Mouse (Mus musculus): ENCODE data around the gene Sesn2.

GRCm38 (mm10) chr4:132527917-132528522 lies 17.7 kb upstream of the Sesn2 start:
- TF ChIP-seq CTCF (IDR thresholded peaks at IDR 0.05) (no peak), EP300 (IDR thresholded peaks at IDR 0.05) (no peak)
